In genomic region chr13:78444691-78445349, GRCm38 (mm10) we compare ENCODE assay signal across 21 mouse cellular contexts.
DNase-seq lines count a peak whose midpoint lies in the region; ATAC-seq and TF ChIP-seq lines count a peak whose summit lies in the region.
"Had no signal": no experiment of that assay in that cellular context is flagged by ENCODE, and none has a peak within 500 bp of the region (broad histone marks: within the 10 kb centered on the region; RNA-seq: fewer than 3 reads in every experiment).

No protein-coding gene starts in this region.

- ATAC-seq in kidney, embryonic 16.5 days (ENCODE audit: low FRiP score, low TSS enrichment), result peak; percentile 46; the same call in 1 of the 2 replicates
- no peak for ATAC-seq in midbrain, embryonic 14.5 days (ENCODE audit: low FRiP score, low TSS enrichment)
- ATAC-seq in midbrain, postnatal 0 days (ENCODE audit: low FRiP score), result no peak
- peak; percentile 51 for ATAC-seq in forebrain, embryonic 15.5 days (replicated peaks)
- ATAC-seq in stomach, embryonic 15.5 days (ENCODE audit: insufficient read depth, low FRiP score, low read depth), result no peak

- H3K9ac ChIP-seq in kidney, embryonic 16.5 days (replicated peaks; ENCODE audit: low read length), result no peak overlapping the region
- no peak overlapping the region for H3K9ac ChIP-seq in midbrain, embryonic 14.5 days (replicated peaks; ENCODE audit: low read length)
- no peak overlapping the region for H3K9ac ChIP-seq in midbrain, postnatal 0 days (replicated peaks; ENCODE audit: low read length, poor library complexity, severe bottlenecking)
- no peak overlapping the region for H3K9ac ChIP-seq in forebrain, embryonic 15.5 days (replicated peaks)
- H3K9ac ChIP-seq in stomach, embryonic 15.5 days, result no peak overlapping the region
- H3K9ac ChIP-seq: embryonic facial prominence, embryonic 12.5 days; liver, embryonic 14.5 days had no signal

- no peak overlapping the region for H3K4me2 ChIP-seq in kidney, embryonic 16.5 days (replicated peaks; ENCODE audit: low read depth, low read length)
- H3K4me2 ChIP-seq in midbrain, embryonic 14.5 days (ENCODE audit: low read length), result no peak overlapping the region
- no peak overlapping the region for H3K4me2 ChIP-seq in midbrain, postnatal 0 days (ENCODE audit: low read depth, low read length, poor library complexity, severe bottlenecking)
- H3K4me2 ChIP-seq in forebrain, embryonic 15.5 days (replicated peaks), result no peak overlapping the region
- H3K4me2 ChIP-seq in stomach, embryonic 15.5 days, result no peak overlapping the region
- H3K4me2 ChIP-seq: embryonic facial prominence, embryonic 12.5 days had no signal

- H3K27ac ChIP-seq in kidney, embryonic 16.5 days (ENCODE audit: low read length), result peak overlapping the region; percentile 23; the same call in 1 of the 2 replicates
- H3K27ac ChIP-seq in midbrain, embryonic 14.5 days (replicated peaks; ENCODE audit: low read depth, low read length), result no peak overlapping the region
- H3K27ac ChIP-seq in midbrain, postnatal 0 days (ENCODE audit: low read depth, low read length), result no peak overlapping the region
- peak overlapping the region; percentile 62 for H3K27ac ChIP-seq in forebrain, embryonic 15.5 days (replicated peaks)
- 0 out of 2 replicates have a peak overlapping the region, but pooled peaks have one; percentile 4 for H3K27ac ChIP-seq in stomach, embryonic 15.5 days
- H3K27ac ChIP-seq: gastrocnemius, adult 2 months; heart, adult 2 months; liver, embryonic 14.5 days; macrophage had no signal

- TF ChIP-seq CTCF in midbrain, postnatal 0 days (IDR thresholded peaks at IDR 0.05), result no peak

- H3K9me3 ChIP-seq in kidney, embryonic 16.5 days (ENCODE audit: low read length), result no peaks in the 10 kb centered on the region
- H3K9me3 ChIP-seq in midbrain, embryonic 14.5 days (ENCODE audit: control insufficient read depth, low read length), result no peaks in the 10 kb centered on the region
- no peaks in the 10 kb centered on the region for H3K9me3 ChIP-seq in midbrain, postnatal 0 days (ENCODE audit: low read length)
- no peaks in the 10 kb centered on the region for H3K9me3 ChIP-seq in forebrain, embryonic 15.5 days
- H3K9me3 ChIP-seq in stomach, embryonic 15.5 days, result no peaks in the 10 kb centered on the region
- H3K9me3 ChIP-seq: embryonic facial prominence, embryonic 12.5 days; G1E had no signal

- no peaks in the 10 kb centered on the region for H3K36me3 ChIP-seq in kidney, embryonic 16.5 days (ENCODE audit: insufficient read depth, low read length)
- H3K36me3 ChIP-seq in midbrain, embryonic 14.5 days (ENCODE audit: control insufficient read depth, insufficient read depth, low read length), result no peaks in the 10 kb centered on the region
- no peaks in the 10 kb centered on the region for H3K36me3 ChIP-seq in midbrain, postnatal 0 days (ENCODE audit: insufficient read depth, low read length)
- no peaks in the 10 kb centered on the region for H3K36me3 ChIP-seq in forebrain, embryonic 15.5 days
- no peaks in the 10 kb centered on the region for H3K36me3 ChIP-seq in stomach, embryonic 15.5 days
- H3K36me3 ChIP-seq: embryonic facial prominence, embryonic 12.5 days; G1E had no signal

- H3K27me3 ChIP-seq in kidney, embryonic 16.5 days (ENCODE audit: insufficient read depth, low read length), result no peaks in the 10 kb centered on the region
- H3K27me3 ChIP-seq in midbrain, embryonic 14.5 days (ENCODE audit: control insufficient read depth, insufficient read depth, low read length), result no peaks in the 10 kb centered on the region
- no peaks in the 10 kb centered on the region for H3K27me3 ChIP-seq in midbrain, postnatal 0 days (ENCODE audit: insufficient read depth, low read length)
- no peaks in the 10 kb centered on the region for H3K27me3 ChIP-seq in forebrain, embryonic 15.5 days
- no peaks in the 10 kb centered on the region for H3K27me3 ChIP-seq in stomach, embryonic 15.5 days (replicated peaks)
- H3K27me3 ChIP-seq: embryonic facial prominence, embryonic 12.5 days had no signal

- DNase-seq in kidney, adult 9 months, result no peak
- DNase-seq in midbrain, embryonic 14.5 days, result peak; percentile 9
- DNase-seq in midbrain, postnatal 0 days (ENCODE audit: low spot score), result no peak
- DNase-seq in urinary bladder, postnatal 14 days (ENCODE audit: low spot score), result no peak
- DNase-seq: adrenal gland, adult 2 months; cerebellum, adult 11-12 months; gastrocnemius, adult 2 months; heart, adult 2 months; heart, postnatal 10 days; kidney, postnatal 4 days; layer of hippocampus, postnatal 36 days; left cerebral cortex, postnatal 4 days; right cerebral cortex, postnatal 4 days; thymus, adult 2 months had no signal

- H3K4me1 ChIP-seq in kidney, embryonic 16.5 days (ENCODE audit: insufficient read depth, low read length), result peaks cover 9% of the 10 kb centered on the region; the same call in 1 of the 2 replicates
- peaks cover 26% of the 10 kb centered on the region for H3K4me1 ChIP-seq in midbrain, embryonic 14.5 days (ENCODE audit: control insufficient read depth, insufficient read depth, low read length)
- peaks cover 3% of the 10 kb centered on the region; the same call in 1 of the 2 replicates for H3K4me1 ChIP-seq in midbrain, postnatal 0 days (ENCODE audit: insufficient read depth, low read length)
- H3K4me1 ChIP-seq in forebrain, embryonic 15.5 days, result peaks cover 26% of the 10 kb centered on the region
- no peaks in the 10 kb centered on the region for H3K4me1 ChIP-seq in stomach, embryonic 15.5 days

- WGBS in kidney, embryonic 16.5 days, result 60% methylated on average over 8 of the region's 8 CpGs
- WGBS in midbrain, embryonic 14.5 days, result 65% methylated on average over 8 of the region's 8 CpGs
- 66% methylated on average over 8 of the region's 8 CpGs for WGBS in midbrain, postnatal 0 days
- 31% methylated on average over 8 of the region's 8 CpGs for WGBS in forebrain, embryonic 15.5 days
- WGBS in stomach, embryonic 15.5 days, result 63% methylated on average over 8 of the region's 8 CpGs

- H3K4me3 ChIP-seq in kidney, embryonic 16.5 days (ENCODE audit: low read length), result no peak overlapping the region
- no peak overlapping the region for H3K4me3 ChIP-seq in midbrain, embryonic 14.5 days (replicated peaks; ENCODE audit: low read depth, low read length)
- H3K4me3 ChIP-seq in midbrain, postnatal 0 days (ENCODE audit: low read depth, low read length), result no peak overlapping the region
- H3K4me3 ChIP-seq in forebrain, embryonic 15.5 days, result no peak overlapping the region
- H3K4me3 ChIP-seq in stomach, embryonic 15.5 days (replicated peaks), result no peak overlapping the region
- H3K4me3 ChIP-seq: embryonic facial prominence, embryonic 12.5 days; gastrocnemius, adult 2 months; heart, adult 2 months had no signal

Comparison
In these comparisons a context has a peak if more than half of its experiments do, and no peak if none do; other contexts are left out.
1. ATAC-seq: peak in kidney, embryonic 16.5 days (single experiment) and forebrain, embryonic 15.5 days (single experiment); none in midbrain, embryonic 14.5 days (single experiment), midbrain, postnatal 0 days (single experiment) and stomach, embryonic 15.5 days (single experiment).
2. H3K27ac ChIP-seq: peak in kidney, embryonic 16.5 days (single experiment), forebrain, embryonic 15.5 days (single experiment) and stomach, embryonic 15.5 days (single experiment); none in midbrain, embryonic 14.5 days (single experiment) and midbrain, postnatal 0 days (single experiment).